Mouse (Mus musculus) left cerebral cortex, adult 11 months (tissue): ENCODE measurements around the gene Popdc2.
A peak's percentile ranks its signal among the peaks of the same experiment; 100 is the strongest.

Experiments used
- DNase-seq: peaks from one replicate; pipeline ENCODE4 v3.0.0; 2022; ENCODE audit warnings: low spot score

The Popdc2 gene

DNA sequence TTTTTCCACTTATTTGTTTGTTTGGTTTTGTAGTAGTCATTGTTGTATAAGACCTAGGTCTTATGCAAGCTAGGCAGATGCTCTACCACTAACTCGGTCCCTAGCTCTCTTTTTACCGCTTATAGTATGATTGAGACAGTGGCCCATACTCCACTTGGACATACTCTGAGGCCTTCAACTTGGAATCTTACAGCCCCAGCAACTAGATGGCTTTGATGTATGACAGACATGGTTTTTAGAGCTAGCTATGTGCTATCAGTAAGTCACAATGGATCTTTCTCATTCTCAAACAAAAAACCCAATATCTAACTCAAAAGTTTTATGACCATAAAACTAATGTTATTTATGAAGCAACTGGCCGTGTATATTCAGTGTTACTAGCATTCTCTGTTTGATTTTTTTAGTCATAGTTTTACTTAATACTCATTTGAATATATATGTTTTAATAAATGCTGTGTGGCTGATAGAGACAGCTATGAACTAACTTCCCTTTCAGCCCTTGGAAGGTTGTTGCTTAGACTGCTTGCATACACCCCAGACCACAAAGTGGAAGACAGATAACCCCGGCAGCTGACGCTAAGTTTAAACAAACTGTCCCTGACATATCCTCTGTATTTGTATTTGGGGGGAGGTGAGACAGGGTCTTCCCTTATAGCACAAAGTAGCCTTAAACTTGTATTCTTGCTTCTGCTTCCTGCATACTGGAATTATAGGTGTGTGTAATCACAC, 7.7 kb upstream of the Popdc2 start:
- DNase-seq: no peak

- no peak for DNase-seq
Measured at GRCm38 (mm10) chr16:38358256-38358812, 3.7 kb upstream of the Popdc2 start.

- no peak for DNase-seq
Measured at GRCm38 (mm10) chr16:38359241-38359640, 2.8 kb upstream of the Popdc2 start.

DNA sequence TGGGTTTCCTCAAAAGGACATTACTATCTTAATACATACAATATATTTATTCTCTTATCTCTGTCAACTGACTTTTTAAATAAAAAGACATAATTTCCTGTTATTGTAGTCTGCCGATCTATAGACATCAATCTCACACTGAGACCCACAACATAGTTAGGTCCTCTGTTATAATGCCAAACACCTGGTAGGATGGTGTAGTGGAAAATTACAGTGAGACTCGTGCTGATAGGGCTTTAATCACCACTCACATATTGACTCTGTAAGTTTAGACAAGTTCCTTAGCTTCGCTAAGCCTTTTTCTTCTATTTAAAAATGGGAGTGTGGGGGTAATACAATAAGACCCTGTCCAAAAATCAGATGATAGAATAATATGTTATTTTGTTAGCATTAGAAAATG, 2.2 kb upstream of the Popdc2 start:
- DNase-seq: no peak

GRCm38 (mm10) chr16:38360317-38360716, 1.7 kb upstream of the Popdc2 start:
- DNase-seq: no peak

- no peak for DNase-seq
Measured at GRCm38 (mm10) chr16:38362493-38363255, 665 bp downstream of the Popdc2 start.

- no peak for DNase-seq
Measured at GRCm38 (mm10) chr16:38363256-38363595, 1.2 kb downstream of the Popdc2 start.

DNA sequence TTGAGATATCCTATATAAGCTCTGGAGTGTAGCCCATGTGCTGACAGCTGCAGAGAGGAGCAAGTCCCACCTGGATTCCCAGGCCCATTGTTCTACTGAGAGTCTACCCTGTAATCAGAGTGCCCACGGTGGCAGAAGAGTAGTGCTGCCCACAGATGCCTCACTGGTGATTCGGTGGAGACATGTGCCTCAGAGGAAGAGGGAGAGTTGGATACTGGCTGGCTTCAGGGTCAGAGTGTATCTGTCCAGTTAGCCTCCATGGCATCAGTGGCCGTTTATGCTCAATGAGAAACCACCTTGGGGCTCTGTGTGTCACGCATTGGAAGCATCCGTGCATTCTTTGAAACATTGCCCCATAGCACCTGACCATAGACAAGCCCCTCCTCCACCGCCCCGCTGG, 1.6 kb downstream of the Popdc2 start:
- DNase-seq: no peak

DNA sequence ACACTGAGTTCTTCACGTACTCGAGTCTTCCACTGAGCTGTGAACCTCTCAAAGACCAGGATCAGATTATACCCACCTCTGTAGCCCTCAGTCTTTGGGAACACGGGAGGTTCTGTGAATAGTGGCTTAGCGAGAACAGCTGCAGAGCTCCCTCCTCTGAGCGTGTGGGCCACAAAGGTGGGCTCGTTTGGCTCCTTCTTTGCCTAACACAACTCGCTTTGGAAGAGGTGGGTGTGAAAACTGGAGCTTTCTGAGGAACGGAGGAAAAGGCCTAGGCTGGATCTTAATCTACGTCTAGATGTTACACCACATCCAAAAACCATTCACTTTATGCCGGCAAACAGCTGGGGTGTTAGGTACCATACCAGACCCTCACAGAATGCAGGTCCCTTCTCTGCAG, 3.4 kb downstream of the Popdc2 start:
- DNase-seq: no peak

DNA sequence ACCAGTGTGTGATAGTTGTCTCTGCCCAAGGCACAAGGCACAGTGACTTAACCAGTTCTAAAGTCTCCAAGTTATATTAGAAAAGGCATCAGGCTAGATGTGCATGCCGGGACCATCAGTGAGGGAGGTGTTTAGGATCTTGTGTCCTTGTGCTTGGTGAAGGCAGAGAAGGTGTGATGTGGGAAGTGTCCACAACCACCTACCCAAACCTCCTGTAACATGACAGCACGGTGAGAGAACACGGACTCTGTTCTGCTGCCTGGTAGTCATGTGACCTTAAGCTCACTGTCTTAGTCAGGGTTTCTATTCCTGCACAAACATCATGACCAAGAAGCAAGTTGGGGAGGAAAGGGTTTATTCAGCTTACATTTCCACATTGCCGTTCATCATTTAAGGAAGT, 4.2 kb downstream of the Popdc2 start:
- no peak for DNase-seq

DNA sequence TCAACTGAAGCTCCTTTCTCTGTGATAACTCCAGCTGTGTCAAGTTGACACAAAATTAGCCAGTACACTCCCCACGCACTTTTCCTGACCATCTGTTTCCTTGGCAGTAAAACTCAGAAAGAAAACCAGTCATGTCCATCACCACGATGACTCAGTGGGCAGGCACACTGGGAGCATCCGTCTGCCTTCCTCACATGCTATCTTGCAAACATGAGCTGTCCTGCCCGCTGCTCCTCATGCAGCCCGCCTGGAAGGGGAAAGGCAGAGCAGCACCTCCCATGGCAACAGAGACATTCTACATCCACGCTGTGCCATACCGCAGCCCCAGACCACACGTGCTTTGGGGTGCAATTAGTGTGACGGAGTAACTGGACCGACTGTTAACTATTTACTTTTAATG, 6.3 kb downstream of the Popdc2 start:
- DNase-seq: peak; percentile 73

- DNase-seq: no peak
Measured at GRCm38 (mm10) chr16:38369000-38369399, 7.0 kb downstream of the Popdc2 start.

GRCm38 (mm10) chr16:38369431-38369830, 7.4 kb downstream of the Popdc2 start:
- DNase-seq: no peak

DNA sequence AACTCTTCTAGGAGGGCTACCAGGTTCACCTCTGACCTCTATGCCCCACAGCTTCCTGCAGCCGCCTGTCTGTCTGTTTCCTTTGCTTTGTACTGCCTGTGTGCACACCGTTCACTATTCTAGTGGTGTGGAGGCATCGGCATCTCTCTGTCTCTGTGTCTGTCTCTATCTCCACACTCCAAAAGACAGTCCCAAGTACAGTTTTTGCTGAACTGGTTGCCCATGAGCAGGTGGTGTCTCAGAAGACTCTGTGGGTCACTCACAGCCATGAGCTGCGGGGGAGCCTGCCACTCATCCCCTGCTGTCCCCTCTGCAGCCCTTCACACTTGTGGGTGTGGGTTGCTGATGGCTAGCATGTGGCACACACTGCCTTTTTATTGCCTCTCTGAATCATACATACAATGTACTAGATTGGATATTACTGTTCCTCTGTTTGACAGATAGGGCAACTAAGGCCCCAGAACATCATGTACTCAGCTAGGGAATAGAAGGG, 8.0 kb downstream of the Popdc2 start:
- DNase-seq: no peak

- no peak for DNase-seq
Measured at GRCm38 (mm10) chr16:38370633-38371374, 8.8 kb downstream of the Popdc2 start.

DNA sequence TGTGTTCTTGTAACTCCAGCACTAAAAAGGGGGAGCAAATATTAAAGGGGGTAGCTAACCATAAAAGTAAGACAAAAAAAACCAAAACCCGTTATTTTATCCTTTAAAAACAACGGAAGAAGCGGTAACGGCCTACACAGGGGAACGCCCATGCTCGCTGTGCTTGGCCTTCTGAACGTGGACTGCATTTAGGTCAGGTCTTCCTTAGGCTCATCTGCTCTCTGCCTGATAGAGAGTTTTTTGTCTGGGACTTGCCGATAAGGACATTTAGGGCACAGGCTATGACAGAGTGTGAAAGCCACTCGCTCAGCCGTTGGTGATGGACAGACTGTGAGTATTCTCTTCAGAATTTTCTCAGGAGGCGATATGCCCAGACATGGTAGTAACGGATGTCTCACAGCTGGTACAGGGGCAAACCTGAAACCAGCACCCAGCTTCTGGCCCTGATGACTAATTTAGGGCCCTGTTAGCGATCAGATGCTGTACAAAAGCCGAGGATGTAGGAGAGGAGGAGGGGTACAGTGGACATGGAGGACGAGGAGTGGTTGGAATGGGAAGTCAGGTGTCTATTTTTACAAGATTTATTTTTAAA, 9.8 kb downstream of the Popdc2 start:
- DNase-seq: no peak

DNA sequence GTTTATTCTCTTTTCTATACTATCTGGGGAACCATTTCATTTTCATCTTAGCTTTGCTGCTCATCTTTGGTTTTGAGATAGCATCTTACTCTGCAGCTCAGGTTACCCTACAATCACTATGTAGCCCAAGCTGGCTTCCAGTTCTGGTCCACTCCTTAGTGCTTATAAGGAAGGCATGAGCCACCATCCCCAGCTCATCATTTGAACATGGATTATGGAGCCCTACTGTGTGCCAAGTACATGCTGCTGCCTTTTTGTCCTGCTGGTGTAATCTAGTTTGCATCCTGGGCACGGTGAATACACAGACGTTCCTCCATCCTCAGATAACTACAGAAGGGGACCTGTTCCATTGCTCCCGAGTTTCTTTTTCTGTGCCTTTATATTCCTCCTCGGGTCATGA, 10.9 kb downstream of the Popdc2 start:
- no peak for DNase-seq

GRCm38 (mm10) chr16:38373439-38373838, 11.4 kb downstream of the Popdc2 start:
- no peak for DNase-seq

DNA sequence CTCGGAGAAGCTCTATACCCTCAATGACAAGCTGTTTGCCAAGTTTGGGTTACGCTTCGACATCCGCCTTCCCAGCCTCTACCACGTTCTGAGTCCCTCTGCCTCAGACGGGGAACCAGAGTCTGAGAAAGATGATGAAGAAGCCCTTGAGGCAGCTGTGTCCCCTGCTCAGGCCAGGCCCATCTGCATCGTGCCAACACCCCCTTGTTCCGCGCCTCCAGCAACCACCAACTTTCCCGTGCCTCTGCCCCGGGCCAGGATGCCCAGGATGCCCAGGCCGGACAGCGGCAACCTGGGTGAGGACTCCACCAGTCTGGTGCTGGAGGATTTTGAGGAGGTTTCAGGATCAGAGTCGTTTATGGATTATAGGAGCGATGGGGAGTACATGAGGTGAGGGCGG, 11.9 kb downstream of the Popdc2 start:
- no peak for DNase-seq

DNA sequence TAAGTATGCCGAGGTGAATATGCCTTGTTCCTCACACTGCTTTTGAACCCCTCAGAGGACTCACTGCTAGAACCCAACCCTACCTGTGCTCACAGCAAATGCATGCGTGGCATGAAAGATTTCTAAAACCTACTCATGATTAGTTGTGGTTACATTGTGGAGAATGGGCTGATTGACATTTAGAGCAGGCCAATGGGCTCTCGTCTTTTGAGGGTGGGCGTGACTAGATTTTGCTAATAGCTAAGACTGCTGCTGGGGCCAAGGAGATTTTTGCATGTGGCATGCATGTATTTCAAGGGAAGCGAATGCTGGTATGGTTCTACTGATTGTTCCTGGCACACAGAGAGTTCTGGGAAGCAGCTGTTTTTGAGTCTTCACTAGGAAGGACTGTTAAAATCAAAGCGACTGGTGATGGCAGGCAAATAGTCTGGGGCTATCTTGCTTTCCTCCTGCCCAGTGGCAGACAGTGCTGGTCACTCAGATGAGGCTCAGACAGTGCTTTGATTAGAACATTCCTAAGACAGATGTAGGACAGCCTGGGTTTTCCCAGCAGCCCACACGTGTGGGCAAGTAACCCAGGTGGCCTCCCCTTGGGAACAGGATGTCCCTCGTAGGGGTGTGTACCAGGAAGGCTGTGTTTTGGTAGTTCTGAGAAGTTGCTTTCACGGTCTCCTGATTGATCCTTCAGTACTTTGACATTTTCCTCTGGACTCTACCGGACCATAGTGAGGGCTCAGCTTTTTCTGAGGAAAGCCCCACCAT, 12.6 kb downstream of the Popdc2 start:
- no peak for DNase-seq

DNA sequence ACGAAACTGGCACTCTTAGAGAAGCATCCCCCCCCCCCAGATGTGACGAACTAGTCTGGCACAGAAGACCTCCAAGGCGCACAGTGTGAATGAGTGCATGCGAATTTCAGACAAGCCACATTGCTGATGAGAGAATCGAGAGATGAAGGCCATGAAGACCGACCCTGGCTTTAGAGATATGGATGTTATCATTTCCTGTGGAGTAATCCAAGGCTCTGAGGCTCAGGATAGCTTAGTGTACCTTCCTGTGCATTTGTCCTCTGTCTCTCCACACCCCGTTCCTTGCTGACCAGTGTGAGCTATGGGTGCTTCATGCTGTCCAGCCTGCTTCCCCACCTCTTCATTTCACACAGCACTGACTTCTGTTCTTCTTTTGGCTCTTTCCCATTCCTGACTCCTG, 13.2 kb downstream of the Popdc2 start:
- DNase-seq: no peak
